Mouse (Mus musculus): ENCODE measurements around the gene Chuk. TPM values are rescaled to one million over a fixed set of nuclear protein-coding genes. Genes with fewer than 3 reads are reported as not detected.

Gene Chuk
- polyA plus RNA-seq, 1 experiment = 11.8 TPM

DNA sequence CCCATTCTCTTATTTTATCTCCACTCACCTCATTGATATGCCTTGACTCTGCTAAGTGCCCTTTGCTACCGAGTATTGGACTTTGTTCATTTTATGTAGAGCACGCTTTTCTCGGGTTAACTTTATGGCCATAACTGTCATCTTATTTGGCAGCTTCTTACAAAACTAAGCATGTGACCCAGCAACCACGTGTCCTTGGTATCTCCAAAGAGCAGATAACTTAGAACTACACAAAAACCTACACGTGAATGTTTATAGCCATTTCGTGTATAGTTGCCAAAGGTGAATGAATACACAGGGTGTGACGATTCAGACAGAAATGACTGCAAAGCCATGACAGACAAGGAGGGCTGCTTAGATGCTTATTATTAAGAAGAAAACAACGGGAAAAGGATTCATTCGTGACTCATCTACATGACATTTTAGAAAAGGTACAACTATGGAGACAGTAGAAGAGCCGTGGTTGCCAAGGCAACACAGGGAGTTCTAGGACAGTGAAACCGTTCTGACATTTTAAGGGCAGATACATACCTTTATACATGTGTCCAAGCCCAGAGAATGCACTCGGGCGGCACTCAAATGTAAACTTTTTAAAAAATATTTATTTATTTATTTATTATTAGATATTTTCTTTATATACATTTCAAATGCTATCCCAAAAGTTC lies 82.2 kb downstream of the Chuk start:
- TF ChIP-seq CTCF (IDR thresholded peaks at IDR 0.05; ENCODE audit: extremely low read depth, insufficient read depth, insufficient read length, insufficient replicate concordance) = no peak
- no peaks in the 10 kb centered on the region for H3K27me3 ChIP-seq (ENCODE audit: control insufficient read depth, insufficient read depth, low read length)
- no peak overlapping the region for H3K27ac ChIP-seq (ENCODE audit: insufficient read depth, low read length)
- H3K36me3 ChIP-seq (ENCODE audit: control insufficient read depth, insufficient read depth, low read length) = no peaks in the 10 kb centered on the region
- no peaks in the 10 kb centered on the region for H3K4me1 ChIP-seq (ENCODE audit: control insufficient read depth, insufficient read depth, insufficient read length)
- 87% methylated on average over 13 of the region's 13 CpGs for WGBS
- no peak overlapping the region for H3K4me3 ChIP-seq (ENCODE audit: extremely low read depth, insufficient read depth, insufficient read length)
- no peak for DNase-seq (ENCODE audit: low read depth in 1 of 2, low spot score in 2 of 2)

Other genes with a start within 250 kb of the Chuk start
- 8.9 and 9.9 TPM in 2 replicates for gene Dnmbp, start 167.3 kb downstream of the Chuk start, polyA plus RNA-seq (2012; rRNA removed)
- 1.4 and 1.7 TPM in 2 replicates for gene Cpn1, start 120.9 kb downstream of the Chuk start, polyA plus RNA-seq (2012; rRNA removed)
- 0.12 TPM in 1 of 2 replicates, not detected in the other for gene Cyp2c23, start 78.3 kb downstream of the Chuk start, polyA plus RNA-seq (2012; rRNA removed)
- gene Erlin1, start 37.7 kb downstream of the Chuk start, polyA plus RNA-seq (2012; rRNA removed) = 4.5 and 5.0 TPM in 2 replicates
- 2.8 and 5.5 TPM in 2 replicates for gene Cwf19l1, start 28.4 kb upstream of the Chuk start, polyA plus RNA-seq (2012; rRNA removed)
- gene Bloc1s2, start 39.0 kb upstream of the Chuk start, polyA plus RNA-seq (2012; rRNA removed) = 28.2 and 38.1 TPM in 2 replicates
- not detected in 2 replicates for gene Pkd2l1, start 85.0 kb upstream of the Chuk start, polyA plus RNA-seq (2012; rRNA removed)
- not detected in 2 replicates for gene Scd3, start 95.8 kb upstream of the Chuk start, polyA plus RNA-seq (2012; rRNA removed)
- 30.1 and 39.6 TPM in 2 replicates for gene Scd2, start 186.2 kb upstream of the Chuk start, polyA plus RNA-seq (2012; rRNA removed)
- gene Scd4, start 225.6 kb upstream of the Chuk start, polyA plus RNA-seq (2012; rRNA removed) = 0.20 TPM in 2 replicates

Measured in spleen, adult 2 months (tissue).